ENCODE assay signal across 9 mouse cellular contexts in the genomic region with DNA sequence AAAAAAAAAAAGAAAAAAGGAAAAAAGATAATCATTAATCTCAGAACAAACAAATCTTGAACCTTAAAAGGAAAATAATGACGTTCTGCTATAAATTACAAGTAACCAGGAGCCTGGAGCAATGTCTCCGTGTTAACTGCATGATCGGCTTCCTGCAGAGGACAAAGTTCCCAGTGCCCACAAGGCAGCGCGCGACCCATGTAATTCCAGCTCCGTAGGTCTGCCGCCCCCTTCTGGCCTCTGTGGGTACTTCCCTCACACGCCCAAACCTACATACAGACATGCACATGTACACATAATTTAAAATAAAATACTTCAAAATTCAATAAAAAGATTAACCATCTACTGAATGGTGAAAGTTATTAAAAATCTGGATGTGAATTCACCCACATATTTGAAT. TPM values are rescaled to one million over a fixed set of nuclear protein-coding genes. Genes with fewer than 3 reads are reported as not detected.
DNase-seq lines count a peak whose midpoint lies in the region; ATAC-seq and TF ChIP-seq lines count a peak whose summit lies in the region.
"Had no signal": no experiment of that assay in that cellular context is flagged by ENCODE, and none has a peak within 500 bp of the region (broad histone marks: within the 10 kb centered on the region; RNA-seq: fewer than 3 reads in every experiment).

No protein-coding gene starts in this region.

- DNase-seq in hindbrain, embryonic 11.5 days (ENCODE audit: low spot score), result peak; percentile 29
- peak; percentile 9 for DNase-seq in CH12.LX (ENCODE audit: extremely low read depth)
- peak; percentile 33 for DNase-seq in embryo, embryonic 10 days (ENCODE audit: low spot score)
- no peak for DNase-seq in left cerebral cortex, postnatal 25 days (ENCODE audit: low spot score in 2 of 2)

- TF ChIP-seq POLR2A in CH12.LX (IDR thresholded peaks at IDR 0.05; ENCODE audit: low read depth, low read length), result no peak

- no peaks in the 10 kb centered on the region for H3K9me3 ChIP-seq in hindbrain, embryonic 11.5 days (ENCODE audit: control insufficient read depth, low read length)
- no peaks in the 10 kb centered on the region for H3K9me3 ChIP-seq in hindbrain, embryonic 16.5 days (ENCODE audit: control insufficient read depth, low read length)
- H3K9me3 ChIP-seq in CH12.LX (replicated peaks; ENCODE audit: low read length), result no peaks in the 10 kb centered on the region
- H3K9me3 ChIP-seq in forebrain, embryonic 13.5 days (replicated peaks), result no peaks in the 10 kb centered on the region

- in situ Hi-C loops in CH12.LX (cut with MboI; ENCODE audit: low pct_ligation_motif_present, low pct_unique_long_range_greater_than_20kb, low sequenced_read_pairs), result no loop called here

- no peak overlapping the region for H3K4me2 ChIP-seq in hindbrain, embryonic 11.5 days (replicated peaks; ENCODE audit: low read depth, low read length)
- no peak overlapping the region for H3K4me2 ChIP-seq in hindbrain, embryonic 16.5 days (ENCODE audit: low read length)
- no peak overlapping the region for H3K4me2 ChIP-seq in CH12.LX (ENCODE audit: insufficient read depth, low read depth, poor library complexity, severe bottlenecking)
- H3K4me2 ChIP-seq in forebrain, embryonic 13.5 days, result no peak overlapping the region

- no peaks in the 10 kb centered on the region for H3K27me3 ChIP-seq in hindbrain, embryonic 11.5 days (ENCODE audit: control insufficient read depth, insufficient read depth, low read length)
- H3K27me3 ChIP-seq in hindbrain, embryonic 16.5 days (replicated peaks; ENCODE audit: control insufficient read depth, insufficient read depth, low read length), result no peaks in the 10 kb centered on the region
- no peaks in the 10 kb centered on the region for H3K27me3 ChIP-seq in CH12.LX (replicated peaks)
- no peaks in the 10 kb centered on the region for H3K27me3 ChIP-seq in forebrain, embryonic 13.5 days

- 56% methylated on average over 9 of the region's 9 CpGs for WGBS in hindbrain, embryonic 11.5 days
- WGBS in hindbrain, embryonic 16.5 days, result 60% methylated on average over 9 of the region's 9 CpGs
- 54% methylated on average over 9 of the region's 9 CpGs for WGBS in forebrain, embryonic 13.5 days

- intact Hi-C loops in left cerebral cortex, postnatal 25 days (cut with DNase I), result no loop called here

- no peak overlapping the region for H3K27ac ChIP-seq in hindbrain, embryonic 11.5 days (ENCODE audit: low read depth, low read length)
- H3K27ac ChIP-seq in hindbrain, embryonic 16.5 days (ENCODE audit: low read depth, low read length), result no peak overlapping the region
- no peak overlapping the region for H3K27ac ChIP-seq in CH12.LX (ENCODE audit: insufficient read depth, low read depth)
- no peak overlapping the region for H3K27ac ChIP-seq in forebrain, embryonic 13.5 days
- H3K27ac ChIP-seq: macrophage had no signal

- dilution Hi-C loops in CH12.LX (cut with MboI; ENCODE audit: extremely low pct_ligation_motif_present, extremely low pct_unique_long_range_greater_than_20kb, low sequenced_read_pairs), result no loop called here

- peak in 1 of 2 experiments; percentile 51; a peak in 2 of 4 replicates for TF ChIP-seq CTCF in CH12.LX (conservative IDR thresholded peaks at IDR 0.05 in 1 of 2, IDR thresholded peaks at IDR 0.05 in 1 of 2; ENCODE audit: low read depth in 2 of 2, low read length in 2 of 2)

- TF ChIP-seq EP300 in CH12.LX (IDR thresholded peaks at IDR 0.05; ENCODE audit: low read length), result no peak

- H3K79me2 ChIP-seq in CH12.LX (replicated peaks; ENCODE audit: control insufficient read depth, extremely low read depth, insufficient read depth, poor library complexity, severe bottlenecking), result no peaks in the 10 kb centered on the region

- no peak for ATAC-seq in hindbrain, embryonic 11.5 days (ENCODE audit: low FRiP score)
- no peak for ATAC-seq in hindbrain, embryonic 16.5 days
- peak; percentile 65; the same call in 1 of the 2 replicates for ATAC-seq in megakaryocyte-erythroid progenitor cell, adult 5-6 weeks (replicated peaks; ENCODE audit: low FRiP score, low TSS enrichment, poor library complexity, severe bottlenecking)
- ATAC-seq in megakaryocyte, adult 5-6 weeks (ENCODE audit: poor library complexity, severe bottlenecking), result no peak
- no peak for ATAC-seq in forebrain, embryonic 13.5 days

- H3K4me1 ChIP-seq in hindbrain, embryonic 11.5 days (replicated peaks; ENCODE audit: control insufficient read depth, insufficient read depth, low read length), result no peaks in the 10 kb centered on the region
- H3K4me1 ChIP-seq in hindbrain, embryonic 16.5 days (ENCODE audit: control insufficient read depth, insufficient read depth, low read depth, low read length), result no peaks in the 10 kb centered on the region; the same call in 1 of the 2 replicates
- peaks cover 0 to 6% of the 10 kb centered on the region in 2 experiments; a peak in 1 of 4 replicates for H3K4me1 ChIP-seq in CH12.LX (ENCODE audit: control insufficient read depth in 1 of 2, insufficient read depth in 2 of 2)
- no peaks in the 10 kb centered on the region for H3K4me1 ChIP-seq in forebrain, embryonic 13.5 days

- no peak overlapping the region for H3K4me3 ChIP-seq in hindbrain, embryonic 11.5 days (ENCODE audit: low read depth, low read length)
- H3K4me3 ChIP-seq in hindbrain, embryonic 16.5 days (ENCODE audit: low read length), result no peak overlapping the region
- H3K4me3 ChIP-seq in CH12.LX (replicated peaks in 1 of 3; ENCODE audit: low read depth in 2 of 3, low read length in 2 of 3, poor library complexity in 1 of 3), result no peak overlapping the region
- no peak overlapping the region for H3K4me3 ChIP-seq in forebrain, embryonic 13.5 days

- H3K9ac ChIP-seq in hindbrain, embryonic 11.5 days (ENCODE audit: low read depth, low read length), result no peak overlapping the region
- no peak overlapping the region for H3K9ac ChIP-seq in hindbrain, embryonic 16.5 days (ENCODE audit: low read depth, low read length)
- H3K9ac ChIP-seq in CH12.LX (ENCODE audit: insufficient read depth, low read depth), result no peak overlapping the region
- H3K9ac ChIP-seq in forebrain, embryonic 13.5 days, result no peak overlapping the region

- TF ChIP-seq RAD21 in CH12.LX (IDR thresholded peaks at IDR 0.05; ENCODE audit: low read depth, low read length), result no peak; the same call in none of the 2 replicates

- H3K36me3 ChIP-seq in hindbrain, embryonic 11.5 days (ENCODE audit: control insufficient read depth, insufficient read depth, low read length), result no peaks in the 10 kb centered on the region
- no peaks in the 10 kb centered on the region for H3K36me3 ChIP-seq in hindbrain, embryonic 16.5 days (ENCODE audit: control insufficient read depth, insufficient read depth, low read length)
- H3K36me3 ChIP-seq in CH12.LX (replicated peaks in 1 of 2; ENCODE audit: control insufficient read depth in 1 of 2, insufficient read depth in 1 of 2, low read length in 1 of 2), result no peaks in the 10 kb centered on the region
- H3K36me3 ChIP-seq in forebrain, embryonic 13.5 days (ENCODE audit: poor library complexity, severe bottlenecking), result no peaks in the 10 kb centered on the region

TF ChIP-seq in CH12.LX, 34 proteins besides CTCF, POLR2A, EP300 and RAD21:
- no peak for TF ChIP-seq CHD1 (IDR thresholded peaks at IDR 0.05; ENCODE audit: low read depth, low read length)
- TF ChIP-seq SMC3 (IDR thresholded peaks at IDR 0.05; ENCODE audit: low read depth, low read length), result peak; percentile 17; the same call in 1 of the 2 replicates

RNA-seq across cellular contexts. Expression of a gene that starts 39.6 kb away (rescaled TPM):
- 28.6 and 30.8 TPM in 2 replicates for polyA plus RNA-seq in hindbrain, embryonic 11.5 days (2014; fragmentation: Nextera tagmentation; extraction: Ambion mirVana)
- polyA plus RNA-seq in hindbrain, embryonic 16.5 days (2015; fragmentation: Nextera tagmentation; extraction: Ambion mirVana), result 5.0 and 7.1 TPM in 2 replicates
- total RNA-seq in CH12.LX (2012; rRNA removed), result 1.1 and 1.8 TPM in 2 replicates
- 0.66 and 0.82 TPM in 2 replicates for total RNA-seq in CH12.LX (2014; rRNA removed)
- 3.8 and 4.5 TPM in 2 replicates for polyA plus RNA-seq in CH12.LX (2012; ENCODE audit: insufficient read length, low read depth)
- total RNA-seq in megakaryocyte-erythroid progenitor cell, adult 5-6 weeks (2014; fragmentation: Nextera tagmentation), result 8.9 and 14.3 TPM in 2 replicates
- total RNA-seq in megakaryocyte-erythroid progenitor cell, adult 5-6 weeks (2017), result 1.9 and 9.0 TPM in 2 replicates
- total RNA-seq in megakaryocyte, adult 5-6 weeks (2015), result 13.3 and 16.5 TPM in 2 replicates
- total RNA-seq in megakaryocyte, adult 5-6 weeks (2017), result 10.6 and 13.0 TPM in 2 replicates
- total RNA-seq in left cerebral cortex, postnatal 25 days (2021), result under 1 TPM; 0.69 to 0.92 TPM
- polyA plus RNA-seq in forebrain, embryonic 13.5 days (2015; fragmentation: Nextera tagmentation; extraction: Ambion mirVana), result 21.5 and 23.7 TPM in 2 replicates

Comparison
In these comparisons a context has a peak if more than half of its experiments do, and no peak if none do; other contexts are left out.
1. DNase-seq: peak in hindbrain, embryonic 11.5 days (single experiment), CH12.LX (single experiment) and embryo, embryonic 10 days (single experiment); none in left cerebral cortex, postnatal 25 days (0 of 2).